Mouse (Mus musculus): Measurements from ENCODE around the gene Ucp2.

DNA sequence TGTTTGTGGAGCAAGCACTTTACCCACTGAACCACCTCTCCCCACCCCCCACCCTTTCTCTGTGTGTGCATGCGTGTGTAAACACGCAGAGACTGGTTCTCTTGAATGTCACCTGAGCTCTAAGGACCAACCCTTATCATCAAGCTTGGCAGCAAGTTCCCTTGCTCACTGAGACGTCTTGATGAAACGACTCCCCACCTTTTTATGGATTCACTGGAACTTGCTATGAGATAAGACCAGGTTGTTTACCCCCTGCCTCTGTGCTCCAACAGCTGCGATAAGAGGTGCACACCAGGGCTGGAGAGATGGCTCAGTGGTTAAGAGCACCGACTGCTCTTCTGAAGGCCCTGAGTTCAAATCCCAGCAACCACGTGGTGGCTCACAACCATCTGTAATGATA, 27.1 kb downstream of the Ucp2 start:
- TF ChIP-seq CTCF (IDR thresholded peaks at IDR 0.05; ENCODE audit: low read depth): no peak
- TF ChIP-seq EP300 (IDR thresholded peaks at IDR 0.05; ENCODE audit: low read depth): no peak

Data from liver, embryonic 14.5 days (tissue).